Mouse (Mus musculus) megakaryocyte, embryonic 14.5 days (primary cell): ENCODE data around the gene Rnaseh2a.

Experiments
- FLI1 ChIP-seq: IDR thresholded peaks from 2 replicates; pipeline ENCODE4 v1.6.1; 2012; ENCODE audit warnings: low read length, inconsistent platforms, mixed read lengths
- GATA1 ChIP-seq: IDR thresholded peaks from 3 replicates; pipeline ENCODE4 v1.6.1; 2012; ENCODE audit warnings: mixed read lengths, low read length, inconsistent platforms, borderline replicate concordance

DNA sequence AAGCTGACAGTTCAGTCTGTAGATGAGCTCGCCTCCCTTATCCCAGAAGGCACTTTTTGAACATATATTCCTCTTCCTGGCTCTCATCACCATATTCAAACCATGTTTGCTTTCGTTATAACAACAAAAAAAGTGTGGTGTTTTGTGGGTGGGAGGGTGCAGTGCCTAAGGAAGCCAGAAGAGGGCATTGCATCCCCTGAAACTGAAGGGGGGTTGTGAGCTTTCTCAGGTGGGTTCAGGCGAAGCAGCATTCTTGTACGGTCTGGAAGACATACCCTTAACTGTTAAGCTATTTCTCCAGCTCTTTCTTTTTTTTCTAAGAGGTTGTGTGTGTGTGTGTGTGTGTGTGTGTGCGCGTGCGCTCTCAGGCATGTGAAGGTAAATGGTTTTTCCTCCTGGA lies 5.9 kb upstream of the Rnaseh2a start:
- TF ChIP-seq GATA1: no peak
- no peak for TF ChIP-seq FLI1
